Comparison of ENCODE assay signal across 8 mouse cellular contexts in the genomic region with DNA sequence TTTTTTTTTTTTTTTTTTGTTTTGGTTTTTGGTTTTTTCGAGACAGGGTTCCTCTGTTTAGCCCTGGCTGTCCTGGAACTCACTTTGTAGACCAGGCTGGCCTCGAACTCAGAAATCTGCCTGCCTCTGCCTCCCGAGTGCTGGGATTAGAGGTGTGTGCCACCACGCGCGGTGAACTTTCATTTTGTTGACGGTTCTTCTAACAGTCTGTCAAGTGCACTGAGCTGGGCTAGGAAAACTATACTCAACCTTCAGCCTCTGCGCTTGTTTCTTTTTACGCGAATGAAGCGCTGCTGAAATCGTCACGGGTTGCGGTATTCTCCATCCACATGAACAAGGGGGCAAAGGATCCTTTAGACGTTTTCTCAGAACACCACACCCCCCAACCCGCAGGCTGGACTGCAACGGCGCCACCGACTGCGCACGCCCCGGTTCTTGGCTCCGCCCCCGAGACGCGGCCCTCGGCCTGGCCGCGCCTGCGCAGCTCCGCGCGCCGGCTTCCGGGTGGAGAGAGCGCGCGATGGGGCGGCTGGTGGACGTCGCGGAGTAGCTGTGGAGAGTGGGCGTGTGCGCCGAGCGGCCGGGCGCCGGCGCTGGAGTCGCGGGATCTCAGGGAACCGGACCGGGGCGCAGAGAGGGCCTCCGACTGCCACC. TPM values are rescaled to one million over a fixed set of nuclear protein-coding genes. Genes with fewer than 3 reads are reported as not detected.
DNase-seq lines count a peak whose midpoint lies in the region; ATAC-seq and TF ChIP-seq lines count a peak whose summit lies in the region.

A gene (plus strand): TSS at position 496 of the 654 bp plus-strand sequence.

- peak within 1 kb of the TSS; percentile 57 for H3K9ac ChIP-seq in hindbrain, embryonic 15.5 days

- 4% methylated on average over 56 of the region's 56 CpGs for WGBS in hindbrain, embryonic 15.5 days

- H3K36me3 ChIP-seq in hindbrain, embryonic 15.5 days, result 0 out of 2 replicates have a peak, but pooled peaks cover 5% of the 10 kb centered on the region

- intact Hi-C loops in left cerebral cortex, adult 2 months (cut with DNase I), result loop anchor here (5.0 kb wide), 1 partner anchor 46 kb away; a partner anchor contains a TSS

- H3K4me3 ChIP-seq in hindbrain, embryonic 15.5 days, result peak within 1 kb of the TSS; percentile 66
- peak within 1 kb of the TSS; percentile 95 for H3K4me3 ChIP-seq in left cerebral cortex, adult 2 months

- TF ChIP-seq CTCF in left cerebral cortex, adult 2 months (IDR thresholded peaks at IDR 0.05), result no peak

- peak; percentile 96 for ATAC-seq in hindbrain, embryonic 15.5 days (ENCODE audit: low FRiP score, low read depth)
- ATAC-seq in megakaryocyte, adult 5-6 weeks (ENCODE audit: poor library complexity, severe bottlenecking), result peak; percentile 98

- peaks cover 12% of the 10 kb centered on the region for H3K4me1 ChIP-seq in hindbrain, embryonic 15.5 days (replicated peaks)

- peak within 1 kb of the TSS; percentile 88 for H3K4me2 ChIP-seq in hindbrain, embryonic 15.5 days

- no peaks in the 10 kb centered on the region for H3K27me3 ChIP-seq in hindbrain, embryonic 15.5 days

- H3K27ac ChIP-seq in hindbrain, embryonic 15.5 days (replicated peaks), result peak within 1 kb of the TSS; percentile 82
- peak within 1 kb of the TSS; percentile 80 for H3K27ac ChIP-seq in left cerebral cortex, adult 2 months

- DNase-seq in T-cell, adult 2 months (ENCODE audit: low spot score), result peak; percentile 94
- peak; percentile 94 to 97 for DNase-seq in cerebellum, postnatal 25 days
- peak; percentile 90 to 91 for DNase-seq in frontal cortex, postnatal 36 days (ENCODE audit: low spot score in 2 of 2)
- DNase-seq in left cerebral cortex, adult 2 months (ENCODE audit: extremely low spot score in 1 of 2, low spot score in 2 of 2), result peak; percentile 93 to 94
- peak; percentile 84 to 87 for DNase-seq in right cerebral cortex, adult 2 months (ENCODE audit: low spot score in 2 of 2)
- peak; percentile 92 for DNase-seq in urinary bladder, postnatal 14 days (ENCODE audit: low spot score)

- H3K9me3 ChIP-seq in hindbrain, embryonic 15.5 days, result no peaks in the 10 kb centered on the region

RNA-seq across cellular contexts. Expression of the gene that starts here (rescaled TPM):
- 118 and 130 TPM in 2 replicates for polyA plus RNA-seq in hindbrain, embryonic 15.5 days (2015; fragmentation: Nextera tagmentation; extraction: Ambion mirVana)
- 100 to 1,000 TPM; 135 to 146 TPM for total RNA-seq in left cerebral cortex, adult 2 months (2021)
- 7.3 and 12.0 TPM in 2 replicates for total RNA-seq in megakaryocyte, adult 5-6 weeks (2015)
- 10.9 and 19.0 TPM in 2 replicates for total RNA-seq in megakaryocyte, adult 5-6 weeks (2017)

Comparison
In these comparisons a context has a peak if more than half of its experiments do, and no peak if none do; other contexts are left out.
1. Peak in every context shown above with its lines: DNase-seq, ATAC-seq, H3K4me3 ChIP-seq and H3K27ac ChIP-seq.
2. RNA of the gene that starts here (total RNA-seq): 135 to 146 TPM in left cerebral cortex, adult 2 months; 7.3 to 19.0 TPM in megakaryocyte, adult 5-6 weeks; every median in the first group is over 4 times any median in the second.